In the genomic region with DNA sequence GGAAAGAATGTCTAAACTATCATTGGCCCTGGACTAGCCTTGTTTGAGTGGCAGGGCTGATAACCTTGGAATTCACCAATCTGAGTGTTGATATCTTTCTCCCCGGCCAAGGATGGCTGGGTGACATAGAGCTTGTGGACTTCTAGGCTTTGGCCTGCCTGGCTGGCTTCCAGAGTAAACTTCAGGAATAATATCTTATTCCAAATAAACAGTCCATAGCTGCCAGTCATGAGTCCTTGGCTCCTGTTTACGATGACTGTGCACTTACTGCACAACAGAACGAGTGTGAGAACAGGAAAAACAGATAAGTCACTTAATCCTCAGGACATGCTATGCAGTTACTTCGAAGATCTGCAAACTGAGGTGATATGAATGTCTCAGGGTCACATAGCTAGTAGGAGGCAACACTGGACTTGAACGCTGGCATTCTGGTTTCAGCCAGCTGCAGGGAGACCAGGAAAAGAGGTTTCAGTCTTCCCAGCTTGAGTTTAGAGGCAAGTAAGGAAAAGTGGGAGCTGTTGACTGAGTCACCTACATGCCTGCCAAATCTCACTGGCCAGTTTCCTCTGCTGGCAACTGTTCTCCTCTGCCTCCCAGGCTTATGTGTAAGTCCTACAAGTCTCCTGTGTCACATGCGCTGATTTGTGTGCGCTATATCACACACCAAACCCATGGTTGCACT, we compare ENCODE assay signal across 8 mouse cellular contexts.
DNase-seq lines count a peak whose midpoint lies in the region; ATAC-seq lines count a peak whose summit lies in the region.

No protein-coding gene starts in this region.

- H3K4me3 ChIP-seq in midbrain, embryonic 10.5 days: no peak overlapping the region
- no peak overlapping the region for H3K4me3 ChIP-seq in forebrain, embryonic 15.5 days

- H3K27ac ChIP-seq in midbrain, embryonic 10.5 days (replicated peaks): no peak overlapping the region
- no peak overlapping the region for H3K27ac ChIP-seq in forebrain, embryonic 15.5 days (replicated peaks)

- ATAC-seq in forebrain, embryonic 15.5 days (replicated peaks): no peak

- H3K4me1 ChIP-seq in midbrain, embryonic 10.5 days: peaks cover 10% of the 10 kb centered on the region
- H3K4me1 ChIP-seq in forebrain, embryonic 15.5 days: no peaks in the 10 kb centered on the region

- H3K4me2 ChIP-seq in forebrain, embryonic 15.5 days (replicated peaks): no peak overlapping the region

- H3K9me3 ChIP-seq in midbrain, embryonic 10.5 days (replicated peaks): no peaks in the 10 kb centered on the region
- H3K9me3 ChIP-seq in forebrain, embryonic 15.5 days: no peaks in the 10 kb centered on the region

- H3K27me3 ChIP-seq in midbrain, embryonic 10.5 days (ENCODE audit: low read depth, poor library complexity, severe bottlenecking): no peaks in the 10 kb centered on the region
- no peaks in the 10 kb centered on the region for H3K27me3 ChIP-seq in forebrain, embryonic 15.5 days

- H3K9ac ChIP-seq in forebrain, embryonic 15.5 days (replicated peaks): no peak overlapping the region

- no peaks in the 10 kb centered on the region for H3K36me3 ChIP-seq in midbrain, embryonic 10.5 days
- H3K36me3 ChIP-seq in forebrain, embryonic 15.5 days: no peaks in the 10 kb centered on the region

- 89% methylated on average over 7 of the region's 7 CpGs for WGBS in midbrain, embryonic 10.5 days
- WGBS in forebrain, embryonic 15.5 days: 87% methylated on average over 7 of the region's 7 CpGs

- DNase-seq in urinary bladder, postnatal 14 days (ENCODE audit: low spot score): peak; percentile 52
- no peak for DNase-seq in urinary bladder, postnatal 10 days (ENCODE audit: low spot score)
- DNase-seq in gastrocnemius, postnatal 25 days: peak; percentile 72
- DNase-seq in left cerebral cortex, adult 18-20 months (ENCODE audit: low spot score in 2 of 2): peak; percentile 66 to 68
- peak; percentile 36 for DNase-seq in ovary, postnatal 14 days (ENCODE audit: low spot score)
- no peak for DNase-seq in testis, postnatal 14 days (ENCODE audit: low spot score)
- DNase-seq in midbrain, embryonic 10.5 days (ENCODE audit: low spot score): no peak

Comparison
In these comparisons a context has a peak if more than half of its experiments do, and no peak if none do; other contexts are left out.
1. DNase-seq: peak in urinary bladder, postnatal 14 days (single experiment), gastrocnemius, postnatal 25 days (single experiment), left cerebral cortex, adult 18-20 months (2 of 2) and ovary, postnatal 14 days (single experiment); none in urinary bladder, postnatal 10 days (single experiment), testis, postnatal 14 days (single experiment) and midbrain, embryonic 10.5 days (single experiment).